Mouse (Mus musculus): ENCODE data around the gene Aatf.

Aatf gene

DNA sequence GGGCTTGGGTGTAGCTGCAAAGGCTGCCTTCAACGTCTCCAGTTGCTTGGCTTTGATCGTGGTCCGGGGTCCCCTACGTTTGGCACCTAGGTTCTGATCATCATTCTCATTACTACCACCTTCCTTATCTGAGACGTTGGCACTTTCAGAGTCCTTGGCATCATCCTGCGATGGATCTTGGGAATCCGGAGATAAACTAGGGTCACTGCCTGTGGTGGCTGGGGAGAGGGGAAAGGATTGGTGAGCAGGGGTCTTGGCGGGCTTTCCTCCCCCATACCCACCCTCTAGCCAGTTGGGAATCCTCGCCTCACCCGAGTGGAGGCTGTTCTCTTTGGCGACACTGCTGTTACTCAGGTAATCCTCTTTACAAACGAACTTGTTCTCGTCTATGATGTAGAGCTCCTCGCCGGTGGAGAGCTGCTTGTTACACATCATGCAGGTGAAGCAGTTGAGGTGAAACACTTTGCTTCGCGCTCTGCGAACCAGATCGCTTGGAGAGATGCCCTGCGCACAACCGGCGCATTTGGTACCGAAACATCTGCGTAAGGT, 8.5 kb upstream of the Aatf start:
- DNase-seq (ENCODE audit: low read depth, low spot score): no peak

DNA sequence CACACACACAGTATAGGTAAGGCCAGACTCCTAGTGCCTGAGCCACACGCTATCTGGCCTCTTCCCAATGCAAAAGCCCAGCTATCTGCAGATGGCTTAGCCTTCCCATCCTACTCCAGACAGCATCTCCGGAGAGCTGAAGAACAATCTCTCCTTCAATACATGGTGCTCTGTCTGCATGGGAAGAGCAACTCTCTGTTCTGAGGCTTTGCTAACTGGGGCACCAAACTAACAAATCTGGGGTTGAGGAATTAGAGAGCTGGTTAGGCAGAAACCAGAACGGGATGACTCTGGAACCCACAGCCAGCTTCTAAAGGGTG, 7.7 kb upstream of the Aatf start:
- no peak for DNase-seq (ENCODE audit: low read depth, low spot score)

DNA sequence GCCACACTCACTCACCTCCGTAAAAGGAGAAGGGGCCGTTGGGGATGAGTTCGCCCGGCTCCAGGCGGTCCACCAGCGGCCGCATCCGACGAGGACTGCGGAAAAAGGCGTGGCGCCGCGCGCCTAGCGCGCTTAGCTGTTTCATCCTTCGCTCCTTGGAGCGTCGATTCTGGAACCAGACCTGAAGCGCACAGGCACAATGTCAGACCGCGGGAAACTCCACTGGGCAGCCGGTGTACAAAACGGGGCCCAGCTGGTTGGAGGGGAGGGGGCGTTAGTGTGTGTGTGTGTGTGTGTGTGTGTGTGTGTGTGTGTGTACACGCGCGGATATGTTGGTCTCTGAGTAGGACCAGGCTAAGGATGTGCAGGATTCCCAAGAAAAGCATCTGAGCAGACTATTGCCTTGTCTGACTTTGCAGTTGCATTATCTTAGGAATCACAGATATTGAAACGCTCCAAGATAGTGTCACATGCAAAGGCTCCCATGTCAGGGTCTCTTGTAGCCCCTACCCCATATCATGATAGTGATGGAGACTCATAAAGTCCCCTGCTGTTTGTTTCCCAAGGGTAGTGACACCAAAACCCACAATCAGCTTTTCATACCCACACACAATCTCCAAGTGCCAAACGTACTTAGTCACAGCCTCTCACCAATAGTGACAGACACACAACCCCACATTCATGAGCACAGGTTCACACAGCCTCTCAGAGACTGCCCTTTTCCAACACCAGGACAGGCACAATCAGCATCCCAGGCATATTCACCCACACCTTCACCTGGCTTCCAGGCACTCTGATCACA, 7.1 kb upstream of the Aatf start:
- DNase-seq (ENCODE audit: low read depth, low spot score): no peak

DNA sequence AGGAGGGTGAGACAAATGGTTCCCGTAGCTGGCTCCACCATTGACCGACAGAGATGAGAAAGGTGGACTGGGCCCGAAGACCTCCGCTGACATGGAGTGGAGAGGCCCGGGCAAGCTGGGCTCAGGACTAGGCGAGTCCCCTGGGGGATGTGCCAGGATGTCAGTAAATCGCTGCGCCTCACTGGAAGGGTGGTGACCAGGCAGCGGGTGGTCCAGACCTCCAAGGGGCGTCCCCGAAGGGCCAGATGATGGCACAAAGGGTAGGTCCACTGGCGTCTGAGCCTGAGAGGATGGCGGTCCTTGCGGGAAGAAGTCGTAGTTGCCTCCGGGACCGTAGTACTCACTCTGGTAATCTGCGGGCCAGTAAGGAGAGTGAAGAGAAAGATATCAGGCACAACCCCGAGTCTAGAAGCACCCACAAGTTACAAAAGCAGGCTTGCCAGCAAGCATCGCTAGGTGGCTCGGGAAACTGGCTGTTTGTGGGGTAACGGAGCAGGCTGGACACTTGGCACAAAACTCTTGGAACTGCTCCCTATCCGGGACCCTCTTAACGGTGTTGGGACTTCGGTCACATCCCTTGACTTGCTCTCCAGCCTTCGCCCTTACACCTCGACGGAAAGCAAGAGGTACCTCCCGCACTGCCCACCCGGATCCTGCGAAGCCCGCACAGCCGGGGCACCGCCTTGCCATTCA, 6.4 kb upstream of the Aatf start:
- DNase-seq (ENCODE audit: low read depth, low spot score): no peak

DNA sequence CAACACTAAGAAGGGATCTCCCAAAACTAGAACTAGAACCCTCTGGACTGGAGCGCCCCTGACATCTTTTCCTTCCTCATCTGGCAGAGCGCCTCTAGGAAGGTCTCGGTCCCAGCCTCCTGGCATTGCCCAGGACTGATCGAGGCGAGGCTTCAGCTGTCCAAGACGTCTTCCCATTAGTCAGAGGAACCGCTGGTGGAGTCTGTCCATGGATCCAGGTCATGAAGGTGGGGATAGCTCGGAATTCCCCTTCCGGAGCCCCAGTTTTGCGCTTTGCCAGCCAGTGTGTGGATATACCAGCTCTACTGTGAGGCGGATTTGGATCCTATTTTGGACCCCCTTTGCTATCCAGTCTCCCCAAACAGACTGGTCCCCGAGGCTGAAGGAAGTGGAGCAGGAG, 5.7 kb upstream of the Aatf start:
- no peak for DNase-seq (ENCODE audit: low read depth, low spot score)

DNA sequence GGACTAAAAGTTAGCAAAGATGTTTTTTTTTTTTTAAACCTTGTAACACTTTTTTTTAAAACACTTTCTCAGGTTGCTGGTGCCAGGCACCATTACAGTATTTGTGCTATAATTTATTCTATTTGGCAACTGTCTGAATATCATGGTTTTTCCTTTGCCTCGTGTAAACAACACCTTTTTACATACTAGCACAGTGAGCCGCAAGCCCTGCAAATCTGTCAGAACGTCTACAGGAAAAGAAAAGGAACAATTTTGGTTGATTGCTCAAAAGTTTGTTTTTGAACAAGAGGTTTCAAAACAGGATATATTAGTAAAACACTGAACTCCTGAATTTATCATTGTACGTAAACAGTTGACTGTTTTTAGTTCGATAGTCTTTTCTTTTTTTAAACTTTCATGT, 4.9 kb upstream of the Aatf start:
- no peak for DNase-seq (ENCODE audit: low read depth, low spot score)

DNA sequence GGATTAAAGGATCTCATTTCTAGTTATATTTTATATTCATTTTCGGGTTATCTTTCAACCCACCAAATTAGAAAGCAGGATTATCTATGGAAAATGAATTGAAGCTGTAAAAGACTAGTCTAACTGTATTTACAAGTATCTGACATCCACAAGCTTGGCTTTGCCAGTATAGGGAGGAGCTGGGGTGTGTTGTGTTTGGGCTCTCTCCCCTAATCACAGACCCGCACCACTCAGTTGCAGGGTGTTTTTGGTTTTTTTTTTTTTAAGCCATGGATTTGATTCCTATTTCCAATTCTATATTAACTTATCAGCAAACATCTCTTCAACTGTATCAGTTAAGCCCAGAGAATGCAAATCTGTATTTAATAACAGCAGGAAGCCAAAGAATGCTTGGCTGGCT, 4.1 kb upstream of the Aatf start:
- DNase-seq (ENCODE audit: low read depth, low spot score): no peak

DNA sequence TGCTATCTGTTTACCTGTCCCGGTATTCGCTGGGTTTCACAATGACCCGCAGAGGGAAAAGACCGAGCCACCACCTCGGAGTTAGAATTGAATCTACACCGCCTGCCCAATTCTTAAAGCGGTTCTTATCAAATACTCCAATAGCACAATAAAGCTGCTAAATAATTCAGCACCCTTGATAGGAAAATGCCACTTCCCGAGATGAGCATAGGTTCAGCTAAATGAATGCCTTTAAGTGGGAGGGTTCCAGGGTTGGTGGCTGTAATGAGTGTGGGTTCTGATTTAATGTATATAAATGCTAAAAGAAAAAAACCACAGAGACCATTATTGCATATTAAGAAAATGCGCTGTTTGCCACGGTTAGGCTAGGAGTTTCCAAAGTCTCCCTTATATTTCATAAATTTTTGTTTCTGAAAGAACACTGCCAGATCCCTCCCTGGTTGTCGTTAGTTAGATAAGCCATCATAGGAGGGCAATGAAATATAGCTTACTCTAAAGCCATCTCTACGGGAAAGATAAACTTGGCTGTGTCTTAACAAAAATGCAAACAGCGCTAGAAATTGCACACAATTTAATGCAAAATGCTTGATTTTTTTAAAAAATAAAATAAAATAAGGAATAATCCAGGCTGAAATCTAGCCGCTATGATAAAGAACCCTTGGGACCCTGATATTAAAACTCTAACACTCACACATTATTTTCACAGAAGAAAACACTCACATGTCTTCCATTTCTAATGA, 3.3 kb upstream of the Aatf start:
- DNase-seq (ENCODE audit: low read depth, low spot score): no peak

DNA sequence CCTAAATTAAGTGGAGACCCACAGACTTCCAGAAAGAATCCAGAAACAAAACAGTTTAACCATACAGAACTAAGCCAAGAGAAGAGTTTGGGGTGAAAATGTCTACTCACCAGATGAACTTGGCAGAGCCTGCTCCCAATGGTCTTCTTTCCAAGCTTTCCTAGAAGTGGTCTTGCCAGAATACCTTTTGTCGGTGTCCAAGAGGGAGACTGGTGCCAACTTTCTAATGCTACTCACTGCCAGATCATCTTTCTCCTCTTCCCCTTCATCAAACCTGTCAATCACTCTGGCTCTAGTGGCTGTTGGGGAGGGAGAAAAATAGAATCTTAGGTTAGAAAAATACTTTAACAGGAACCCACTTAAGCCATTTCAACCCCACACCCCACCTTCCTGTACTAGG, 1.3 kb downstream of the Aatf start:
- no peak for DNase-seq (ENCODE audit: low read depth, low spot score)

DNA sequence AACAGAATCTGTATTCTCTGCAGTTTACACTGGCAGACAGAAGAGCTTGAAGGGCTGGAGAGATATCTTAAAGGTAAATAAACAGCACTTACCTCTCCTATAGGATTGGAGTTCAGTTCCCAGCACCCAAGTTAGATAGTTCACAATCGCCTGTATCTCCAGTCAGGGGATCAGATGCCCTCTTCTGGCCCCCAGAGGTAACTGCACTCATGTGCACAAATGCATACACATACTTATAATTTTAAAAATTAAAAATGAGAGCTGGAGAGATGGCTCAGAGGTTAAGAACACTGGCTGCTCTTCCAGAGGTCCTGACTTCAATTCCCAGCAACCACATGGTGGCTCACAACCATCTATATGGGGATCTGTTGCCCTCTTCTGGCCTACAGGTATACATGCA, 9.0 kb downstream of the Aatf start:
- no peak for DNase-seq (ENCODE audit: low read depth, low spot score)

DNA sequence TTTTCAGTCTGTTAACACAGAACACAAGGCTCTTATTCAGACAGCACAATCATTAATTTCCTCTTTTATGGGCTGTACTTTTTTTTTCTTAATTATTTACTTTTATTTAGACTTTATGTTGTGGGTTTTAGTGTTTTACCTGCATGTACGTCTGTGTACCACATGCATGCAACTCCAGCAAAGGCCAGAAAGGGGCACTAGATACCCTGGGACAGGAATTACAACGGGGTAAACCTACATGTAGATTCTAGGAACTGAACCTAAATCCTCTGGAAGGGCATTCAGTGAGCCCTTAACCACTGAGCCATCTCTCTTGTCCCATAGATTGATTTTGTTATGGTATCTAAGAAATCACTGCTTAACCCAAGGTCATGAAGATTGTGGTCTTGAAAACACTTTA, 15.4 kb downstream of the Aatf start:
- DNase-seq (ENCODE audit: low read depth, low spot score): no peak

DNA sequence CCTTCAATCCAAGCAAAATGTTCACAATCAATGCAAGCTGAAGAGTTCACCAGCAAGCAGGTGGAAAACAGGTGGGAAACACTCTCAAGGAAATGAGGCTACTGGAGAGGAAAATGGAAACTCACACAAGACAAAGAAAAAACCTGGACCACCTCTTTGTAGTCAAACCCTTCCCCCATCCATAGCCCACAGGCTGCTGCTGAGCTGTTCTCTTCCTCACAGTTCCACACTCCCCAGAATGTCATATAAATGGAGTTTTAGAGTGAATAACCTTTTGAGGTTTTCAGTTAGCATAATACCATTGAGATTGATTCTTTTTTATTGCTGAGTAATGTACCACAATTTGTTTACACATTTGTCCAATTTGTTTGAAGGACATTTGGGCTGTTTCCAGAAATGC, 16.4 kb downstream of the Aatf start:
- no peak for DNase-seq (ENCODE audit: low read depth, low spot score)

DNA sequence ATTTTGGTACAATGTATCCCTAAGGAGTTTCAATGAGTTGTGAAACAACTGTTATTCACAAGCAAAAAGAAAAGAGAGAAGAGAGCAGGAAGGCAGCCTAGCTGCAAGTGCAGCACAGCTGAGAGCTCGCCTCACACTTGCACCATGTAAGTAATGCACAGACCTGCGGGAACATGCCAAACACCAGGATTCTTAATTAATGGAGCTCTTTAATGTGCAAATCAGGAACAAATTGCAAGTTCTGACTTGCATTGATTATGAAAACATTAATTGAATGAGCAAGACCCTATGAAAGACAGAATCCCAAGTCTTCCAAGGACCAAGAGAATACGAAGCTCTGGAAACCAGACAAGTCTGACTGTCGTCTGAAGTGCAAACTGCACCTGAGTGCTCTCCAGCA, 17.5 kb downstream of the Aatf start:
- DNase-seq (ENCODE audit: low read depth, low spot score): no peak

DNA sequence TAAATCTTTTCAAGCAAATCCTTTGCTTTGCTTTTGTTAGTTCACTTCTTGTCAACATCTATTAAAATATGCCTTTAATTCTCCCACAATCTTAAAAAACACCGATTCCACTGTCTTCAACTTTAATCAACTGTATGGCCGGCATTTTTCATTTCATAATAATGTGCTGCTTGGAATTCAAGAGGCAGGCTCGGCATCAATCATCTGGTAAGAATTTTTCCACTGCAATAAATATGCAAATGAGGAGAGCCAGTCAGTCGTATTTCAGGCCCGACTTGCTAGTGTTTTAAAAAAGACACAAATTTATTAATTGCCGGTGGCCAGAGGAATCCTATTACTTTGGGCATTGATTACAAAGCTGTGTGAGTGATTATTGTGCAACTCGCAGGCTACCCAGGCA, 31.7 kb downstream of the Aatf start:
- no peak for DNase-seq (ENCODE audit: low read depth, low spot score)

DNA sequence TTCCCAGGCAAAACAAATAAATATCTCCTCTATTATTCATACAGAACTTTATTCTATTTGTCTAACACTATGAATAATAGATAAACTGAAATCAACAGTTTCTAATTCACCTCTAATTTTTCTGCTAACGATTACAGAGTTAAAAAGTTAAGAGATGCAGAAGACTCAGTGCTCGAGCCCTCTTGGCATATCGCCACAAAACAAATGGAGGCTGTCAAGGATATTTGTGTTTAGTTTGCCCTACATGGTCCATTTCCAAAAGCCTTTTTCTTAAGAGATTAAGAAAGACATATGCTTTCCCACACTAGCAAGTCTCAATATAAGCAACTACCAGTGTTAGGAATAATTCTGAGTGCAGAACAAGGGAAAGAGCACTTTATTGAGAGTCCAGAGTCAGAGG, 32.9 kb downstream of the Aatf start:
- DNase-seq (ENCODE audit: low read depth, low spot score): no peak

DNA sequence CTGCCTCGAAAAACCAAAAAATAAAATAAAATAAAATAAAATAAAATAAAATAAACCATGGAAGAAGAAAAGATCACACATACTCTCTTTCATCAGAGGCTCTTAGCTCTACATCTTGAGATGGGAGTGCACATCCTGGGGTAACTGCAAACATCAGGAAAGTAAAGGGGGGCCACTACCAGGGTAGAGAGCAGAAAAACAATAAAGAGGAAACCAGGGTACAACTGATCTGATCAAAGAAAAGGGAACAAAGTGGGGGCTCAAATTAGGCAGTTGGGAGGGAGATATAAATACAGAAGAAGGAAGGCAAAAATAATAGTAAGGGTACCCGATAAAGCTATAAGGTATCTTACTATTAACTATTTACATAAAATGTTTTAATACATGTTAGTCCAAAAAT, 36.7 kb downstream of the Aatf start:
- DNase-seq (ENCODE audit: low read depth, low spot score): no peak

DNA sequence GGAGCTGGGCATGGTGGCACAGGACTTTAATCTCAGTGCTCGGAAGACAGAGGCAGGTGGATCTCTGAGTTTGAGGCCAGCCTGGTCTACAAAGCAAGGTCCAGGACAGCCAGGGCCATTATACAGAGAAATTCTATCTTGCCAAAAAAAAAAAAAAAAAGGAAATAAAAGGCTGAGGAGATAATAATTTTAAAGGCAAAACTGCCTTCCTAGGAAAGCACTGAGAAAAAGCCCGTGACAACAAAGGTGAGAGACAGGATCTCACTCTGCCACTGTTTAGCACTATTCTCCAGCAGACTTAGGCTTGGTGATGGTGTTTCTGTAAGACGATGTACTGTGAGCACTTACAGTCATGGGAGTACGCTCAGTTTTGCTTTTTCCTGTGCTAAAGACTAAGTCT, 37.3 kb downstream of the Aatf start:
- DNase-seq (ENCODE audit: low read depth, low spot score): no peak

DNA sequence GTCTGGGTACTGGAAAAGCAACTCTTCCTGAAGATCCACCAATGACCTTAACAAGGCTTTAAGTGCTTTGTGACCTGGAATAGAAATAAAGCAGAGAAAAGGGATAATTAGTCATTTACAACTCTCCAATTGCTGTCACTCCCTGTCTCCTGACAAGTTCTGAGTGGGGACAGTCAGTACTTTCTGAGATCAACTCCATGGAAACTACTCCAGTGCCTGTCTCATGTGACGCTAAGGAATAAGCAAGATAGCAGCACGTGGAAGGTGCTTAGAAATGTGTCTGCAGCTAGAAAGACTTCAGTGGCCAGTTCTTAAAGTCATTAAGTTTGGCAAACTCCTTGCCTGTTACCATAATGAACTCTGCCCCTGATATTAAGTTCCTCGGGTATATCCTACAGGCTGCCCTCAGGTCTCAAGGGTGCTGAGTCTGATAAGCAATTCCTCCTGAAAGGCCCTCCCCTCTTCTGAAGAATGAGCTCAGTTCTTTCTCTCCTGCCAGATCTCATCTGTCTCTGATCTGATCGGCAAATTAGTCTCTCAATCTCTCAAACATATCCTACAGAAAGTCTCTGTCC, 40.1 kb downstream of the Aatf start:
- DNase-seq (ENCODE audit: low read depth, low spot score): no peak

DNA sequence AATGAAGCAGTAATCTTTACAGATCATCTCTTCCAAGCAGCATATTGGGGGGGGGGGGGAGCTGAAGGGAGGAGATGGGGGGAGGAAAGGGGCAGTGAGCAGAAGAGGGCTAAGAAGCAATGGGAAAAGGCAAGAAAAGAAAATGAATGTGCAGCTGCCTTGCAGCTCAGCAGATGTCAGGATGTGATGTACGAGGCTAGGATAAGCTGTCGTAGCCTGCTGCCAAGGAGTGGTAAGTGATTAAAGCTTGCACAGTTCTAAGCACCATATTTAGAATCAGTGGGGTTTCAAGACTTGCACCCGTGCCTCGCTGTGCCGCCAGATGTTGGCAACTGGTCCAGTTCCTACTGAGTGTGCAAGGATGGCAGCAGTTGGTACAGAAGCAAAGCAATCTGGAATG, 48.8 kb downstream of the Aatf start:
- DNase-seq (ENCODE audit: low read depth, low spot score): no peak

DNA sequence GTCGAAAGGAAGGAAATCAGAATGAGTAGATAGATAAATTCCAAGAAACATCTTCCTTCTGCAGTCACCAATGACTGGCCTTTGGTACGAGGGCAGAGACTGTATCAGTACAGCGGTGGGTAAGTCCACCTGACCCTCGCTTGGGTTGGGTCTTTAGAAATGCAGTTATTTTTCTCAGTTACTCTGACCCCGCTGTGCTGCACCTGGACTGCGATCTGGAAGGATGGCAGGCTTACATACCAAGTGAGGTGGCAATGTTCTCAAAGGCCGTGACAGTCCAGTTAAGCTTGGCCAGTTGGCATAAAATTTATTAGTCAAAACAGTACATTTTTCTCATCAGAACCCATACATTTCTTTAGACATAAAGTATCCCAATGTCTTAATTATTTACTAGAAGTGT, 59.4 kb downstream of the Aatf start:
- DNase-seq (ENCODE audit: low read depth, low spot score): no peak

DNA sequence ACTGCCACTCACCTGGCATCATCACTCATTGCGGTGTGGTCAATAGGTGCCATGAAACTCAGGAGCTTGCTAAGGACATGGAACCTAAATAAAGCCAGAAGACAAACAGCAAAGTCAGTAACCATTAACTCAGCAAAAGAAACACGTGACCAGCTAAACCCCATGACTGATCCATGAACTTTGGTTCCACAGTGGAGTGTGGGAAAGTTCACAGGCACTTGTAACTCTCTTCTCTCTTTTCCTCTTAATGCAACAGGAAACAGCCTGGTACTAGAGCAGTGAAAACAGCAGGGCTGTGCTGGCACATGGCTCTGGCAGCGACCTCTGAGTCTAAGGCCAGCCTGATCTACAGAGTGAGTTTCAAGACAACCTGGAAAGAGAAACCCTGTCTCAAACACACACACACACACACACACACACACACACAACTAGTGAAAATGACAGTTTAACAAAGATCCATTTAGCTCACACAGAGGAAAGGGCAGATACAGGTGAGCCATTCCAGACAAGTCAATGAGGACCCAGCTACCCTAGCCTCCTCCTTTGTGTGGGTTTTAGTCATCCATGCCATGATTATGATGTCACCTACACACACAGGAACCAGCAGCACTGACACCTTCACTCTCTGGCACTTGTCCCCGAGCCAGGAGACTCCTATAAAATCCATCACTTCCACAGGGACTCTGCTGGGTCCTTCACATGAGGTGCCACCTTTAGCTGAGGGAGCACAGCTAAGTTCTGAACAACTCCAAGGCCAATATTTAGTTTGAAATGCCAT, 70.6 kb downstream of the Aatf start:
- no peak for DNase-seq (ENCODE audit: low read depth, low spot score)

DNA sequence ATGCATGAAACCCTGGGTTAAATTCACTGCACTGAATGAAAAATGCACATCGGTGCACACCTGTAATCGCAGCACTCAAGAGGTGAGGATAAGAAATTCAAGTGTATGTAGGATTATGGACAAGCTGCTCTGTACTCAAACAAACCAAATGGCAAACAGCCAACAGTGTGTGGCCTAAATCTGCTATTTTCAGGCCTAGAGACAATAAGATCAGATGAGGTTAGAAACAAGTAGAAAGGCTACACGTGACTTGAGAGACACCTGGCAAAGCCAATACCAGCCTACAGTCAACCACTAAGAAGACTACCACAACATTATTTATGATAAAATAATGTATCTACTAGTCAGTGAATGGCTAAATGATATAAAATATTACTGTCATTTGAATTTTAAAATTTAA, 72.9 kb downstream of the Aatf start:
- no peak for DNase-seq (ENCODE audit: low read depth, low spot score)
